Mouse (Mus musculus) gastrocnemius, postnatal 14 days (tissue): ENCODE results near the gene Spen. TPM values are rescaled to one million over a fixed set of nuclear protein-coding genes. Genes with fewer than 3 reads are reported as not detected.

Source experiments
- DNase-seq: peaks from one replicate; pipeline ENCODE4 v3.0.0; 2021; ENCODE audit warnings: mixed read lengths
- intact Hi-C: fragments of 180-260 bp; cut with DNase I; formaldehyde crosslinking; loops from one replicate; pipeline ENCODE4 v1.15.1; 2025; ENCODE audit warnings: low total_unique reads
- total RNA-seq, 2 experiments: library from RNA; stranded (reverse); gene quantifications; 2 replicates each; pipeline ENCODE4 v1.2.3; 2021

Gene Spen
- total RNA-seq, 2 experiments from 2014 or later, result 20.1 to 22.1 TPM

- peak; percentile 65 for DNase-seq
- intact Hi-C loops, result no loop called here
These were observed 107.4 kb downstream of the Spen start for GRCm38 (mm10) chr4:141430997-141431396.

GRCm38 (mm10) chr4:141429847-141430246 lies 108.5 kb downstream of the Spen start:
- DNase-seq, result peak; percentile 54
- intact Hi-C loops, result no loop called here

- intact Hi-C loops, result no loop called here
- no peak for DNase-seq
These were observed 109.0 kb downstream of the Spen start for GRCm38 (mm10) chr4:141429381-141429780.

- intact Hi-C loops, result no loop called here
- no peak for DNase-seq
These were observed 110.5 kb downstream of the Spen start for GRCm38 (mm10) chr4:141427921-141428320.

- intact Hi-C loops, result no loop called here
- DNase-seq, result no peak
These were observed 111.3 kb downstream of the Spen start for GRCm38 (mm10) chr4:141426796-141427745.

GRCm38 (mm10) chr4:141425484-141426479 lies 112.6 kb downstream of the Spen start:
- intact Hi-C loops, result no loop called here
- peak; percentile 68 for DNase-seq

- DNase-seq, result no peak
- intact Hi-C loops, result no loop called here
These were observed 114.5 kb downstream of the Spen start for GRCm38 (mm10) chr4:141423691-141424431.

- no peak for DNase-seq
- intact Hi-C loops, result no loop called here
These were observed 115.1 kb downstream of the Spen start for GRCm38 (mm10) chr4:141423288-141423687.

GRCm38 (mm10) chr4:141422841-141423240 lies 115.6 kb downstream of the Spen start:
- intact Hi-C loops, result no loop called here
- DNase-seq, result no peak

- DNase-seq, result peak; percentile 82
- intact Hi-C loops, result no loop called here
These were observed 117.0 kb downstream of the Spen start for GRCm38 (mm10) chr4:141421423-141421822.

- DNase-seq, result no peak
- intact Hi-C loops, result no loop called here
These were observed 117.5 kb downstream of the Spen start for GRCm38 (mm10) chr4:141420886-141421285.

GRCm38 (mm10) chr4:141420192-141420829 lies 118.1 kb downstream of the Spen start, which contains the start of gene Hspb7:
TSS of gene Hspb7 (plus strand) at chr4:141420779.
- intact Hi-C loops, result no loop called here
- DNase-seq, result no peak

- intact Hi-C loops, result no loop called here
- DNase-seq, result no peak
These were observed 118.8 kb downstream of the Spen start for GRCm38 (mm10) chr4:141419398-141420191.

Other genes with a start within 250 kb of the Spen start
- gene Epha2, start 237.4 kb downstream of the Spen start, total RNA-seq, result 1 to 10 TPM; 2.9 to 3.7 TPM
- gene Fam131c, start 170.4 kb downstream of the Spen start, total RNA-seq, result under 1 TPM in 1 of 2 experiments, not detected in 1; 0.25 TPM
- 1 to 10 TPM; 1.2 to 1.8 TPM for gene Clcnka, start 139.9 kb downstream of the Spen start, total RNA-seq
- under 1 TPM; 0.31 to 0.80 TPM for gene Clcnkb, start 122.6 kb downstream of the Spen start, total RNA-seq
- 100 to 1,000 TPM; 218 to 313 TPM for gene Hspb7, start 117.8 kb downstream of the Spen start, total RNA-seq
- gene Srarp, start 102.5 kb downstream of the Spen start, total RNA-seq, result not detected
- 10 to 100 TPM; 16.2 to 16.7 TPM for gene Zbtb17, start 93.9 kb downstream of the Spen start, total RNA-seq
- gene Fblim1, start 67.5 kb upstream of the Spen start, total RNA-seq, result 1 to 10 TPM; 2.5 to 3.9 TPM
- gene Tmem82, start 80.0 kb upstream of the Spen start, total RNA-seq, result 1 to 10 TPM in 1 of 2 experiments, under 1 TPM in 1; 0.66 to 1.8 TPM
- gene Slc25a34, start 85.2 kb upstream of the Spen start, total RNA-seq, result 10 to 100 TPM in 1 of 2 experiments, 1 to 10 TPM in 1; 9.0 to 17.7 TPM
- 10 to 100 TPM; 22.2 to 27.7 TPM for gene Plekhm2, start 126.3 kb upstream of the Spen start, total RNA-seq
- 1 to 10 TPM; 6.0 TPM for gene Rsc1a1, start 147.0 kb upstream of the Spen start, total RNA-seq
- 10 to 100 TPM; 35.0 to 37.6 TPM for gene Ddi2, start 184.8 kb upstream of the Spen start, total RNA-seq
- under 1 TPM in 1 of 2 experiments, not detected in 1; 0.82 TPM for gene Agmat, start 208.1 kb upstream of the Spen start, total RNA-seq